Mouse (Mus musculus): ENCODE data around the gene Vps16. TPM values are rescaled to one million over a fixed set of nuclear protein-coding genes. Genes with fewer than 3 reads are reported as not detected.
A peak's percentile ranks its signal among the peaks of the same experiment; 100 is the strongest.

Gene Vps16
- polyA plus RNA-seq (2015; fragmentation: Nextera tagmentation; extraction: Ambion mirVana) = 105 and 108 TPM in 2 replicates

- WGBS = under 1% methylated on average over 58 of the region's 58 CpGs
- H3K9ac ChIP-seq = peak within 1 kb of the TSS; percentile 92
- peak within 1 kb of the TSS; percentile 84 for H3K4me3 ChIP-seq
- peak within 1 kb of the TSS; percentile 84 for H3K4me2 ChIP-seq
- H3K9me3 ChIP-seq = no peaks in the 10 kb centered on the region
- peak; percentile 89 for ATAC-seq (ENCODE audit: insufficient number of reproducible peaks, insufficient read depth, low FRiP score, low TSS enrichment, low read depth)
- H3K4me1 ChIP-seq = peaks cover 38% of the 10 kb centered on the region
- no peaks in the 10 kb centered on the region for H3K27me3 ChIP-seq
- H3K27ac ChIP-seq = peak within 1 kb of the TSS; percentile 92
- peaks cover 21% of the 10 kb centered on the region for H3K36me3 ChIP-seq
Observed at GRCm38 (mm10) chr2:130424126-130424853, at the start of gene Vps16, which contains the start of gene Pced1a. Vps16 (plus strand) TSS chr2:130424339. Pced1a (minus strand) TSS chr2:130424701.

- Histone ChIP-seq H3K9me3 (no peaks in the 10 kb centered on the region), H3K4me1 (no peaks in the 10 kb centered on the region), H3K27ac (no peak overlapping the region), H3K36me3 (no peaks in the 10 kb centered on the region), H3K4me3 (no peak overlapping the region), H3K4me2 (no peak overlapping the region), H3K27me3 (no peaks in the 10 kb centered on the region), H3K9ac (no peak overlapping the region)
- WGBS = 74% methylated on average over 4 of the region's 4 CpGs
- ATAC-seq (ENCODE audit: insufficient number of reproducible peaks, insufficient read depth, low FRiP score, low TSS enrichment, low read depth) = no peak
Observed at GRCm38 (mm10) chr2:130374951-130375350, 49.2 kb upstream of the Vps16 start.

GRCm38 (mm10) chr2:130383205-130383604 lies 40.9 kb upstream of the Vps16 start:
- 41% methylated on average over 3 of the region's 3 CpGs for WGBS
- Histone ChIP-seq H3K4me2 (no peak overlapping the region), H3K9me3 (no peaks in the 10 kb centered on the region), H3K4me3 (no peak overlapping the region), H3K9ac (no peak overlapping the region), H3K36me3 (no peaks in the 10 kb centered on the region), H3K27ac (no peak overlapping the region), H3K27me3 (0 out of 2 replicates have a peak, but pooled peaks cover 4% of the 10 kb centered on the region), H3K4me1 (0 out of 2 replicates have a peak, but pooled peaks cover 3% of the 10 kb centered on the region)
- ATAC-seq (ENCODE audit: insufficient number of reproducible peaks, insufficient read depth, low FRiP score, low TSS enrichment, low read depth) = no peak

- 0 out of 2 replicates have a peak, but pooled peaks cover 3% of the 10 kb centered on the region for H3K4me1 ChIP-seq
Observed at GRCm38 (mm10) chr2:130383895-130384294, 40.2 kb upstream of the Vps16 start.

GRCm38 (mm10) chr2:130386212-130386611 lies 37.9 kb upstream of the Vps16 start:
- Histone ChIP-seq H3K9ac (no peak overlapping the region), H3K36me3 (peaks cover 11% of the 10 kb centered on the region), H3K9me3 (no peaks in the 10 kb centered on the region), H3K27me3 (0 out of 2 replicates have a peak, but pooled peaks cover 4% of the 10 kb centered on the region), H3K4me2 (no peak overlapping the region), H3K4me3 (no peak overlapping the region), H3K27ac (no peak overlapping the region), H3K4me1 (0 out of 2 replicates have a peak, but pooled peaks cover 3% of the 10 kb centered on the region)
- WGBS = 68% methylated on average over 1 of the region's 1 CpGs
- ATAC-seq (ENCODE audit: insufficient number of reproducible peaks, insufficient read depth, low FRiP score, low TSS enrichment, low read depth) = no peak

More at GRCm38 (mm10) chr2:130383895-130384294, 40.2 kb upstream of the Vps16 start:
- Histone ChIP-seq H3K9me3 (no peaks in the 10 kb centered on the region), H3K4me2 (no peak overlapping the region), H3K36me3 (no peaks in the 10 kb centered on the region), H3K27ac (no peak overlapping the region), H3K9ac (no peak overlapping the region), H3K27me3 (0 out of 2 replicates have a peak, but pooled peaks cover 4% of the 10 kb centered on the region), H3K4me3 (no peak overlapping the region)
- ATAC-seq (ENCODE audit: insufficient number of reproducible peaks, insufficient read depth, low FRiP score, low TSS enrichment, low read depth) = no peak
- WGBS = 64% methylated on average over 6 of the region's 6 CpGs

- no peak overlapping the region for H3K4me3 ChIP-seq
- H3K27me3 ChIP-seq = 0 out of 2 replicates have a peak, but pooled peaks cover 4% of the 10 kb centered on the region
- no peak overlapping the region for H3K27ac ChIP-seq
- WGBS = 77% methylated on average over 2 of the region's 2 CpGs
- no peaks in the 10 kb centered on the region for H3K9me3 ChIP-seq
- no peaks in the 10 kb centered on the region for H3K4me1 ChIP-seq
- no peak for ATAC-seq (ENCODE audit: insufficient number of reproducible peaks, insufficient read depth, low FRiP score, low TSS enrichment, low read depth)
- peaks cover 28% of the 10 kb centered on the region for H3K36me3 ChIP-seq
- H3K4me2 ChIP-seq = no peak overlapping the region
- no peak overlapping the region for H3K9ac ChIP-seq
Observed at GRCm38 (mm10) chr2:130388796-130389195, 35.3 kb upstream of the Vps16 start.

GRCm38 (mm10) chr2:130390993-130391625 lies 33.0 kb upstream of the Vps16 start:
- Histone ChIP-seq H3K9me3 (no peaks in the 10 kb centered on the region), H3K4me3 (no peak overlapping the region), H3K36me3 (peaks cover 49% of the 10 kb centered on the region), H3K27me3 (0 out of 2 replicates have a peak, but pooled peaks cover 2% of the 10 kb centered on the region), H3K4me2 (no peak overlapping the region), H3K9ac (no peak overlapping the region), H3K27ac (no peak overlapping the region), H3K4me1 (peaks cover 3% of the 10 kb centered on the region; the same call in 1 of the 2 replicates)
- WGBS = 85% methylated on average over 11 of the region's 11 CpGs
- no peak for ATAC-seq (ENCODE audit: insufficient number of reproducible peaks, insufficient read depth, low FRiP score, low TSS enrichment, low read depth)

- Histone ChIP-seq H3K9ac (no peak overlapping the region), H3K4me3 (no peak overlapping the region), H3K27ac (no peak overlapping the region), H3K4me1 (peaks cover 12% of the 10 kb centered on the region), H3K36me3 (peaks cover 49% of the 10 kb centered on the region), H3K9me3 (no peaks in the 10 kb centered on the region), H3K27me3 (no peaks in the 10 kb centered on the region), H3K4me2 (no peak overlapping the region)
- WGBS = 76% methylated on average over 3 of the region's 3 CpGs
- ATAC-seq (ENCODE audit: insufficient number of reproducible peaks, insufficient read depth, low FRiP score, low TSS enrichment, low read depth) = no peak
Observed at GRCm38 (mm10) chr2:130392836-130393235, 31.3 kb upstream of the Vps16 start.

- Histone ChIP-seq H3K36me3 (peaks cover 43% of the 10 kb centered on the region), H3K4me3 (no peak overlapping the region), H3K27ac (no peak overlapping the region), H3K4me2 (no peak overlapping the region), H3K9ac (no peak overlapping the region), H3K9me3 (no peaks in the 10 kb centered on the region), H3K27me3 (peaks cover 3% of the 10 kb centered on the region; the same call in 1 of the 2 replicates), H3K4me1 (peaks cover 21% of the 10 kb centered on the region)
- WGBS = 94% methylated on average over 11 of the region's 11 CpGs
- no peak for ATAC-seq (ENCODE audit: insufficient number of reproducible peaks, insufficient read depth, low FRiP score, low TSS enrichment, low read depth)
Observed at GRCm38 (mm10) chr2:130395696-130396095, 28.4 kb upstream of the Vps16 start.

GRCm38 (mm10) chr2:130397186-130397985 lies 26.8 kb upstream of the Vps16 start, which contains the start of gene Cpxm1:
Cpxm1 (minus strand) TSS chr2:130397574.
- peak within 1 kb of the TSS; percentile 88 for H3K4me2 ChIP-seq
- peak within 1 kb of the TSS; percentile 72 for H3K4me3 ChIP-seq
- peaks cover 3% of the 10 kb centered on the region; the same call in 1 of the 2 replicates for H3K27me3 ChIP-seq
- peaks cover 25% of the 10 kb centered on the region for H3K4me1 ChIP-seq
- peak; percentile 85 for ATAC-seq (ENCODE audit: insufficient number of reproducible peaks, insufficient read depth, low FRiP score, low TSS enrichment, low read depth)
- peaks cover 35% of the 10 kb centered on the region for H3K36me3 ChIP-seq
- H3K9ac ChIP-seq = peak within 1 kb of the TSS; percentile 89
- H3K27ac ChIP-seq = peak within 1 kb of the TSS; percentile 89
- under 1% methylated on average over 49 of the region's 53 CpGs for WGBS
- no peaks in the 10 kb centered on the region for H3K9me3 ChIP-seq

GRCm38 (mm10) chr2:130398091-130398490 lies 26.0 kb upstream of the Vps16 start:
- peaks cover 25% of the 10 kb centered on the region for H3K4me1 ChIP-seq
- peak overlapping the region; percentile 88 for H3K4me2 ChIP-seq
- 14% methylated on average over 14 of the region's 14 CpGs for WGBS
- H3K9ac ChIP-seq = peak overlapping the region; percentile 89
- H3K27me3 ChIP-seq = peaks cover 3% of the 10 kb centered on the region; the same call in 1 of the 2 replicates
- peak overlapping the region; percentile 89 for H3K27ac ChIP-seq
- peaks cover 28% of the 10 kb centered on the region for H3K36me3 ChIP-seq
- no peak for ATAC-seq (ENCODE audit: insufficient number of reproducible peaks, insufficient read depth, low FRiP score, low TSS enrichment, low read depth)
- no peaks in the 10 kb centered on the region for H3K9me3 ChIP-seq
- peak overlapping the region; percentile 72 for H3K4me3 ChIP-seq

Data from embryonic facial prominence, embryonic 13.5 days (tissue).